In the genomic region with DNA sequence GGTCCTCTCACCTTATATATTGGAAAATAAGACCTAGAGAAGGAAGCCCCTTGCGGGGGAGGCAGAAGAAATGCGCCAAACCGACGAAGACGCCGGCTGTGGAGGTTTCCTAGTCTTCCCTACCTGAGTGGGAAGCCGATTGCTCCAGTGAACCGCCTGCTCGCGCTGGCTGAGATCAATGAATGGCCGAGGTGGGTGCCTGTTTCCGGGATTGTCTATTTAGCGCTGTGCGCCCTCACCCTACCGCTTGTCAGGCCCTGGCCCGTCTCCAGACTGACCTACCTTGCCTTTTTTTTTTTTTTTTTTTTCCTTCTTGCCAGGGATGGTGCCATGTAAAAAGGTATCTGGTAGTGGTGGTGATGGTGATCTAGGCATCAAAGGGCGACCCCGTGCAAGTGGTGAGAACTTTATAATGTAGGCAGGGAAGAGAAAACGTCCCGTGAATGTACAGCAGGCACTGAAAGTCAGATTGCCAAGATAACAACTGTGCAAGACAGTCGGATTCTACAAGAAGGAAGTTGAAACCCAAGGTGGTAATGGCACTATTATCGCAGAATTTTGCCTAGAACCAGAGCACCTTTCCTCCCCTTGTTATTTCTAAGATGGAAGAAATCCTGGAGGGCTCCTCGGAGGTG, we compare ENCODE assay signal across 8 mouse cellular contexts. TPM values are rescaled to one million over a fixed set of nuclear protein-coding genes. Genes with fewer than 3 reads are reported as not detected.
DNase-seq lines count a peak whose midpoint lies in the region; ATAC-seq and TF ChIP-seq lines count a peak whose summit lies in the region.

TSS of gene Smtn (minus strand) at position 162 of the 635 bp plus-strand sequence.

- H3K4me2 ChIP-seq in lung, postnatal 0 days (replicated peaks; ENCODE audit: low read depth, low read length): peak within 1 kb of the TSS; percentile 82
- peak within 1 kb of the TSS; percentile 46 for H3K4me2 ChIP-seq in limb, embryonic 11.5 days (ENCODE audit: low read depth, severe bottlenecking)
- H3K4me2 ChIP-seq in stomach, embryonic 15.5 days: peak within 1 kb of the TSS; percentile 78

- peaks cover 24% of the 10 kb centered on the region for H3K4me1 ChIP-seq in lung, postnatal 0 days (ENCODE audit: insufficient read depth, low read depth, low read length)
- peaks cover 10% of the 10 kb centered on the region for H3K4me1 ChIP-seq in heart, adult 2 months (ENCODE audit: control insufficient read depth, insufficient read depth, low read length)
- H3K4me1 ChIP-seq in limb, embryonic 11.5 days (ENCODE audit: control insufficient read depth, insufficient read depth, low read length): peaks cover 14% of the 10 kb centered on the region
- H3K4me1 ChIP-seq in stomach, embryonic 15.5 days: peaks cover 34% of the 10 kb centered on the region

- no peak for DNase-seq in lung, postnatal 0 days (ENCODE audit: low spot score)
- no peak for DNase-seq in lung, postnatal 14 days
- peak; percentile 39 for DNase-seq in cerebellum, adult 9-11 months
- DNase-seq in heart, adult 2 months: no peak
- no peak for DNase-seq in limb, embryonic 11.5 days (ENCODE audit: low spot score)
- no peak for DNase-seq in spleen, adult 12 weeks (ENCODE audit: low spot score)

- H3K27me3 ChIP-seq in lung, postnatal 0 days (replicated peaks; ENCODE audit: insufficient read depth, low read length): no peaks in the 10 kb centered on the region
- no peaks in the 10 kb centered on the region for H3K27me3 ChIP-seq in heart, adult 2 months (ENCODE audit: control insufficient read depth, insufficient read depth, low read length)
- H3K27me3 ChIP-seq in limb, embryonic 11.5 days (ENCODE audit: control insufficient read depth, insufficient read depth, low read length): no peaks in the 10 kb centered on the region
- H3K27me3 ChIP-seq in stomach, embryonic 15.5 days (replicated peaks): no peaks in the 10 kb centered on the region

- TF ChIP-seq POLR2A in heart, adult 2 months (IDR thresholded peaks at IDR 0.05; ENCODE audit: insufficient read depth, low read depth, low read length): no peak

- ATAC-seq in lung, postnatal 0 days: no peak
- no peak for ATAC-seq in limb, embryonic 11.5 days (ENCODE audit: insufficient number of reproducible peaks, low FRiP score, low TSS enrichment, low read depth)
- no peak for ATAC-seq in stomach, embryonic 15.5 days (ENCODE audit: insufficient read depth, low FRiP score, low read depth)
- ATAC-seq in erythroid progenitor cell, adult 5-6 weeks (replicated peaks; ENCODE audit: low FRiP score, poor library complexity, severe bottlenecking): no peak

- TF ChIP-seq EP300 in lung, postnatal 0 days (IDR thresholded peaks at IDR 0.05): no peak
- no peak for TF ChIP-seq EP300 in heart, adult 2 months (IDR thresholded peaks at IDR 0.05; ENCODE audit: insufficient read depth, low read depth, low read length)

- H3K9me3 ChIP-seq in lung, postnatal 0 days (ENCODE audit: low read length): no peaks in the 10 kb centered on the region
- no peaks in the 10 kb centered on the region; the same call in 1 of the 2 replicates for H3K9me3 ChIP-seq in limb, embryonic 11.5 days (ENCODE audit: control insufficient read depth, low read length)
- no peaks in the 10 kb centered on the region; the same call in 1 of the 2 replicates for H3K9me3 ChIP-seq in stomach, embryonic 15.5 days

- H3K9ac ChIP-seq in lung, postnatal 0 days (replicated peaks; ENCODE audit: low read depth): no peak within 1 kb of the TSS
- peak within 1 kb of the TSS; percentile 45; the same call in 1 of the 2 replicates for H3K9ac ChIP-seq in heart, adult 2 months (ENCODE audit: low read depth, low read length)
- H3K9ac ChIP-seq in limb, embryonic 11.5 days (ENCODE audit: low read length): peak within 1 kb of the TSS; percentile 9; the same call in 1 of the 2 replicates
- peak within 1 kb of the TSS; percentile 1; the same call in 1 of the 2 replicates for H3K9ac ChIP-seq in stomach, embryonic 15.5 days

- 92% methylated on average over 23 of the region's 23 CpGs for WGBS in lung, postnatal 0 days
- WGBS in heart, adult 2 months: 91% methylated on average over 23 of the region's 23 CpGs
- 95% methylated on average over 23 of the region's 23 CpGs for WGBS in limb, embryonic 11.5 days
- 90% methylated on average over 23 of the region's 23 CpGs for WGBS in stomach, embryonic 15.5 days

- no peaks in the 10 kb centered on the region for H3K79me2 ChIP-seq in heart, adult 2 months (replicated peaks; ENCODE audit: control insufficient read depth, insufficient read depth, low read length)

- peak within 1 kb of the TSS; percentile 64 for H3K4me3 ChIP-seq in lung, postnatal 0 days (ENCODE audit: low read depth, low read length)
- peak within 1 kb of the TSS; percentile 81 for H3K4me3 ChIP-seq in heart, adult 2 months
- H3K4me3 ChIP-seq in limb, embryonic 11.5 days (ENCODE audit: low read depth, low read length): peak within 1 kb of the TSS; percentile 41
- H3K4me3 ChIP-seq in stomach, embryonic 15.5 days (replicated peaks): peak within 1 kb of the TSS; percentile 63

- intact Hi-C loops in heart, adult 2 months (cut with DNase I): no loop called here

- no peak within 1 kb of the TSS; the same call in 1 of the 2 replicates for H3K27ac ChIP-seq in lung, postnatal 0 days (ENCODE audit: low read length)
- peak within 1 kb of the TSS; percentile 93 for H3K27ac ChIP-seq in heart, adult 2 months
- H3K27ac ChIP-seq in limb, embryonic 11.5 days (replicated peaks; ENCODE audit: low read depth, low read length): no peak within 1 kb of the TSS
- H3K27ac ChIP-seq in stomach, embryonic 15.5 days: 0 out of 2 replicates have a peak within 1 kb of the TSS, but pooled peaks have one; percentile 1

- no peaks in the 10 kb centered on the region for H3K36me3 ChIP-seq in lung, postnatal 0 days (ENCODE audit: insufficient read depth, low read length)
- H3K36me3 ChIP-seq in heart, adult 2 months (ENCODE audit: control insufficient read depth, insufficient read depth, low read length): peaks cover 3% of the 10 kb centered on the region; the same call in 1 of the 2 replicates
- H3K36me3 ChIP-seq in limb, embryonic 11.5 days (ENCODE audit: control insufficient read depth, insufficient read depth, low read length): no peaks in the 10 kb centered on the region
- H3K36me3 ChIP-seq in stomach, embryonic 15.5 days: no peaks in the 10 kb centered on the region

- no peak for TF ChIP-seq CTCF in lung, postnatal 0 days (IDR thresholded peaks at IDR 0.05)
- no peak for TF ChIP-seq CTCF in heart, adult 2 months (IDR thresholded peaks at IDR 0.05)

RNA-seq across cellular contexts. Expression of gene Smtn, which starts in this region (rescaled TPM):
- polyA plus RNA-seq in lung, postnatal 0 days (2015; fragmentation: Nextera tagmentation; extraction: Ambion mirVana): 47.6 and 51.1 TPM in 2 replicates
- 100 to 1,000 TPM; 137 to 154 TPM for total RNA-seq in heart, adult 2 months (2021)
- 159 and 167 TPM in 2 replicates for polyA plus RNA-seq in heart, adult 2 months (2012; rRNA removed)
- polyA plus RNA-seq in limb, embryonic 11.5 days (2014; fragmentation: Nextera tagmentation; extraction: Ambion mirVana): 38.8 TPM in 2 replicates
- polyA plus RNA-seq in stomach, embryonic 15.5 days (2015; fragmentation: Nextera tagmentation; extraction: Ambion mirVana): 97.9 and 105 TPM in 2 replicates
- total RNA-seq in erythroid progenitor cell, adult 5-6 weeks (2015; ENCODE audit: low replicate concordance): 6.1 TPM in 1 of 2 replicates, not detected in the other
- 0.39 and 2.9 TPM in 2 replicates for total RNA-seq in erythroid progenitor cell, adult 5-6 weeks (2017; ENCODE audit: low replicate concordance)

Comparison
In these comparisons a context has a peak if more than half of its experiments do, and no peak if none do; other contexts are left out.
1. RNA of gene Smtn (total RNA-seq): 137 to 154 TPM in heart, adult 2 months; 0.39 to 6.1 TPM in erythroid progenitor cell, adult 5-6 weeks; every median in the first group is over 10 times any median in the second.
2. H3K27ac ChIP-seq: peak in heart, adult 2 months (single experiment) and stomach, embryonic 15.5 days (single experiment); none in lung, postnatal 0 days (single experiment) and limb, embryonic 11.5 days (single experiment).
3. Peak in every context shown above with its lines, with median percentiles within 50 percentile points of each other: H3K4me2 ChIP-seq and H3K4me3 ChIP-seq.